Mouse (Mus musculus) heart, postnatal 0 days (tissue): ENCODE data around the gene Prickle1. TPM values are rescaled to one million over a fixed set of nuclear protein-coding genes. Genes with fewer than 3 reads are reported as not detected.

Experiments
- ATAC-seq: fragments of 200-750 bp; cut with Nextera tagmentation; 2 replicates; pipeline ENCODE4 v1.8.0; 2017; ENCODE audit warnings: low read depth, moderate number of reproducible peaks, moderate library complexity; ENCODE audit not compliant: insufficient read depth
- DNase-seq: peaks from one replicate; pipeline ENCODE4 v3.0.0-alpha.2; 2016; ENCODE audit warnings: low spot score
- H3K27ac ChIP-seq: fragments of 300-500 bp; sonication (generic); 2 replicates; pipeline ENCODE4 v1.5.1; 2014; ENCODE audit warnings: low read depth, mild to moderate bottlenecking
- H3K27me3 ChIP-seq: fragments of 300-500 bp; sonication (generic); 2 replicates; pipeline ENCODE4 v1.6.1; 2014; ENCODE audit warnings: low read length, mixed read lengths; ENCODE audit not compliant: control insufficient read depth, insufficient read depth
- H3K36me3 ChIP-seq: fragments of 300-500 bp; sonication (generic); replicated peaks from 2 replicates; pipeline ENCODE4 v1.6.1; 2014; ENCODE audit warnings: low read length, mixed read lengths; ENCODE audit not compliant: control insufficient read depth, insufficient read depth
- H3K4me1 ChIP-seq: fragments of 300-500 bp; sonication (generic); 2 replicates; pipeline ENCODE4 v1.6.1; 2014; ENCODE audit warnings: antibody characterized with exemption; ENCODE audit not compliant: control insufficient read depth, insufficient read depth
- H3K4me2 ChIP-seq: fragments of 300-500 bp; sonication (generic); 2 replicates; pipeline ENCODE4 v1.6.1; 2014; ENCODE audit warnings: low read depth, mild to moderate bottlenecking, low read length, moderate library complexity
- H3K4me3 ChIP-seq: fragments of 300-500 bp; sonication (generic); 2 replicates; pipeline ENCODE4 v1.5.1; 2014; ENCODE audit warnings: low read depth, low read length
- H3K9ac ChIP-seq: fragments of 300-500 bp; sonication (generic); replicated peaks from 2 replicates; pipeline ENCODE4 v1.6.1; 2014; ENCODE audit warnings: low read depth, low read length, mixed read lengths
- H3K9me3 ChIP-seq: fragments of 300-500 bp; sonication (generic); replicated peaks from 2 replicates; pipeline ENCODE4 v1.6.1; 2016; ENCODE audit warnings: low read length; ENCODE audit not compliant: control insufficient read depth
- CTCF ChIP-seq: IDR thresholded peaks from 2 replicates; pipeline ENCODE4 v1.5.1; 2016; ENCODE audit warnings: antibody characterized with exemption, control low read depth, low read depth
- EP300 ChIP-seq: IDR thresholded peaks from 2 replicates; pipeline ENCODE4 v1.6.1; 2016; ENCODE audit warnings: antibody characterized with exemption, low read depth
- WGBS: fragments of 180-500 bp; shearing (Covaris S2); extraction: QIAGEN DNeasy Blood & Tissue Kit; methylation state at CpG from one replicate; pipeline ENCODE4 v1.1.7; 2014; 5-methylcytosine and 5-hydroxymethylcytosine counted together
- polyA plus RNA-seq: library from polyadenylated mRNA; unstranded; fragments of >200 nt; fragmentation: Nextera tagmentation; extraction: Ambion mirVana; gene quantifications from 2 replicates; pipeline ENCODE4 v1.2.1, GENCODE M21; 2015
- total RNA-seq: library from RNA; depleted of rRNA; stranded (reverse); fragments of >200 nt; gene quantifications from 2 replicates; pipeline ENCODE4 v1.2.3, GENCODE M21; 2014; ENCODE audit warnings: low replicate concordance; rRNA removed

Gene Prickle1
- total RNA-seq: 24.2 and 30.0 TPM in 2 replicates
- 21.0 and 23.3 TPM in 2 replicates for polyA plus RNA-seq

GRCm38 (mm10) chr15:93595746-93596145 is at the start of gene Prickle1:
Gene Prickle1, minus strand, starts transcription at chr15:93595891.
- under 1% methylated on average over 52 of the region's 60 CpGs for WGBS
- H3K36me3 ChIP-seq: no peaks in the 10 kb centered on the region
- H3K4me1 ChIP-seq: peaks cover 28% of the 10 kb centered on the region
- peak within 1 kb of the TSS; percentile 95 for H3K9ac ChIP-seq
- no peak for TF ChIP-seq EP300
- no peak for TF ChIP-seq CTCF
- DNase-seq (peak; percentile 91), ATAC-seq (peak; percentile 90)
- peak within 1 kb of the TSS; percentile 96 for H3K27ac ChIP-seq
- no peaks in the 10 kb centered on the region for H3K9me3 ChIP-seq
- peak within 1 kb of the TSS; percentile 83 for H3K4me2 ChIP-seq
- no peaks in the 10 kb centered on the region for H3K27me3 ChIP-seq
- H3K4me3 ChIP-seq: peak within 1 kb of the TSS; percentile 91

DNA sequence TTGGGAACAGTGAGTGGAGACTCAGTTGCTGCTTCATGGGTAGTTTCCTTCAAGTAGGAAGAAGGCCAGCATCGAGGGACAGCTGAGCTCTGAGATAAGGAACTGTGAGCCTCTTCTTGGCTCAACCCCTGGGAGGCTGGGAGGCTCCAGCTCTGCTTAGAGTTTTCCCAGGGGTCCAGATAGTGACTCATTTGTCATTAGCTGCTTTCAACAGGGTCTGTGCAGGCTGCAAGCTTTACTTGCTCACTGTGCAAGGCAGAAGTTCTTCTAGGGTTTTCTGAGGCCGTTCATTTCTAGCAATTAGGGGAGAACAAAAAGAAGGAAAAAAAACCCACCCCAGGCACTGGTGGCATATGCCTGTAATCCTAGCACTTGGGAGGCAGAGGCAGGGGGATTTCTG is 44.5 kb upstream of the Prickle1 start:
- Histone ChIP-seq H3K9me3 (0 out of 2 replicates have a peak, but pooled peaks cover 3% of the 10 kb centered on the region), H3K36me3 (no peaks in the 10 kb centered on the region), H3K4me3 (no peak overlapping the region), H3K27ac (no peak overlapping the region), H3K27me3 (no peaks in the 10 kb centered on the region), H3K4me2 (no peak overlapping the region), H3K4me1 (no peaks in the 10 kb centered on the region), H3K9ac (no peak overlapping the region)
- DNase-seq: peak; percentile 31
- ATAC-seq: peak; percentile 57
- TF ChIP-seq EP300: no peak
- 21% methylated on average over 2 of the region's 2 CpGs for WGBS

DNA sequence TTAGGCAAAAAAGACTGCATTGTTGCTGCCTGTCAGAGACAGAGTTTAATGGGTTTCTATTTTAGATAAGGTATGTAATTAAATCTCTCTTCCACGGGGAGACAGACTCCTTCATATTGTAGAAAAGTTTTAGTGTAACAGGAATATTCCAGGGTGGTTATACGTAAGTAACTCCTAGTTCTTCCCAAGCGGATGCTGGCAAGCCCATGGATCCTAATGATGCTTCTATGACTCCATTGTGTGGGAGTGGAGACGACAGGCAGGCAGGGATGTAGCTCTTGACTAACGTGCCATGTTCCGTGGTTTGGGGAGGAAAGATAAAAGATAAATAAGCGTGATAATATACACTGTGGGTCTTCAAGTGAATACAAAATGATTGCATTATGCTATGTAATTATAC is 41.3 kb upstream of the Prickle1 start:
- Histone ChIP-seq H3K9me3 (0 out of 2 replicates have a peak, but pooled peaks cover 3% of the 10 kb centered on the region), H3K4me3 (no peak overlapping the region), H3K4me1 (no peaks in the 10 kb centered on the region), H3K4me2 (no peak overlapping the region), H3K36me3 (no peaks in the 10 kb centered on the region), H3K27me3 (no peaks in the 10 kb centered on the region), H3K9ac (no peak overlapping the region), H3K27ac (no peak overlapping the region)
- WGBS: 72% methylated on average over 7 of the region's 7 CpGs
- TF ChIP-seq CTCF: no peak
- no peak for TF ChIP-seq EP300
- DNase-seq (no peak), ATAC-seq (no peak)

GRCm38 (mm10) chr15:93635603-93636002 is 39.9 kb upstream of the Prickle1 start:
- H3K27me3 ChIP-seq: no peaks in the 10 kb centered on the region
- H3K4me1 ChIP-seq: no peaks in the 10 kb centered on the region
- H3K27ac ChIP-seq: no peak overlapping the region
- no peak for TF ChIP-seq EP300
- no peak overlapping the region for H3K4me3 ChIP-seq
- no peaks in the 10 kb centered on the region for H3K36me3 ChIP-seq
- H3K9me3 ChIP-seq: 0 out of 2 replicates have a peak, but pooled peaks cover 3% of the 10 kb centered on the region
- no peak overlapping the region for H3K4me2 ChIP-seq
- ATAC-seq (no peak), DNase-seq (no peak)
- no peak overlapping the region for H3K9ac ChIP-seq
- 51% methylated on average over 4 of the region's 4 CpGs for WGBS

- TF ChIP-seq EP300 (no peak), CTCF (no peak)
- Histone ChIP-seq H3K9ac (no peak overlapping the region), H3K4me1 (no peaks in the 10 kb centered on the region), H3K4me3 (no peak overlapping the region), H3K9me3 (0 out of 2 replicates have a peak, but pooled peaks cover 3% of the 10 kb centered on the region), H3K27ac (no peak overlapping the region), H3K27me3 (no peaks in the 10 kb centered on the region), H3K4me2 (no peak overlapping the region), H3K36me3 (no peaks in the 10 kb centered on the region)
- DNase-seq (no peak), ATAC-seq (no peak)
- WGBS: 70% methylated on average over 5 of the region's 5 CpGs
These were observed 38.8 kb upstream of the Prickle1 start for GRCm38 (mm10) chr15:93634536-93634935.

- no peak overlapping the region for H3K4me3 ChIP-seq
These were observed 34.4 kb upstream of the Prickle1 start for GRCm38 (mm10) chr15:93630001-93630541.

More at GRCm38 (mm10) chr15:93630001-93630541, 34.4 kb upstream of the Prickle1 start:
- Histone ChIP-seq H3K4me1 (peaks cover 9% of the 10 kb centered on the region; the same call in 1 of the 2 replicates), H3K27me3 (no peaks in the 10 kb centered on the region), H3K9me3 (no peaks in the 10 kb centered on the region), H3K4me2 (no peak overlapping the region), H3K36me3 (no peaks in the 10 kb centered on the region), H3K9ac (no peak overlapping the region), H3K27ac (no peak overlapping the region)
- TF ChIP-seq EP300 (no peak), CTCF (no peak)
- ATAC-seq: no peak
- WGBS: 62% methylated on average over 14 of the region's 14 CpGs
- DNase-seq: no peak
